Mouse (Mus musculus) liver, embryonic 11.5 days (tissue): ENCODE data around the gene Llcfc1. TPM values are rescaled to one million over a fixed set of nuclear protein-coding genes. Genes with fewer than 3 reads are reported as not detected.
A peak's percentile ranks its signal among the peaks of the same experiment; 100 is the strongest.

Experiments used
- ATAC-seq: fragments of 200-750 bp; cut with Nextera tagmentation; replicated peaks from 2 replicates; pipeline ENCODE4 v1.8.0; 2017; ENCODE audit warnings: moderate number of reproducible peaks, mild to moderate bottlenecking, moderate TSS enrichment, moderate library complexity; ENCODE audit not compliant: low FRiP score
- DNase-seq: peaks from one replicate; pipeline ENCODE4 v3.0.0-alpha.2; 2017; ENCODE audit warnings: low spot score
- H3K27ac ChIP-seq: fragments of 300-500 bp; sonication (generic); 2 replicates; pipeline ENCODE4 v1.5.1; 2014; ENCODE audit warnings: mild to moderate bottlenecking, low read depth, low read length, control low read depth
- H3K27me3 ChIP-seq: fragments of 300-500 bp; sonication (generic); replicated peaks from 2 replicates; pipeline ENCODE4 v1.6.1; 2014; ENCODE audit warnings: low read length, mixed read lengths; ENCODE audit not compliant: control insufficient read depth, insufficient read depth
- H3K36me3 ChIP-seq: fragments of 300-500 bp; sonication (generic); 2 replicates; pipeline ENCODE4 v1.6.1; 2014; ENCODE audit warnings: mild to moderate bottlenecking, low read length, moderate library complexity, mixed read lengths; ENCODE audit not compliant: control insufficient read depth, insufficient read depth
- H3K4me1 ChIP-seq: fragments of 300-500 bp; sonication (generic); replicated peaks from 2 replicates; pipeline ENCODE4 v1.6.1; 2014; ENCODE audit warnings: low read length, mixed read lengths; ENCODE audit not compliant: control insufficient read depth, insufficient read depth
- H3K4me2 ChIP-seq: fragments of 300-500 bp; sonication (generic); 2 replicates; pipeline ENCODE4 v1.6.1; 2014; ENCODE audit warnings: mild to moderate bottlenecking, control low read depth, moderate library complexity
- H3K4me3 ChIP-seq: fragments of 300-500 bp; sonication (generic); 2 replicates; pipeline ENCODE4 v1.5.1; 2014; ENCODE audit warnings: low read depth, low read length, control low read depth
- H3K9ac ChIP-seq: fragments of 300-500 bp; sonication (generic); 2 replicates; pipeline ENCODE4 v1.6.1; 2014; ENCODE audit warnings: low read depth, low read length, control low read depth
- H3K9me3 ChIP-seq: fragments of 300-500 bp; sonication (generic); 2 replicates; pipeline ENCODE4 v1.6.1; 2016; ENCODE audit warnings: low read length, inconsistent platforms, mixed read lengths; ENCODE audit not compliant: control insufficient read depth
- WGBS: fragments of 180-500 bp; shearing (Covaris S2); extraction: QIAGEN DNeasy Blood & Tissue Kit; methylation state at CpG from one replicate; pipeline ENCODE4 v1.1.7; 2014; 5-methylcytosine and 5-hydroxymethylcytosine counted together
- polyA plus RNA-seq: library from polyadenylated mRNA; unstranded; fragments of >200 nt; fragmentation: Nextera tagmentation; extraction: Ambion mirVana; gene quantifications from 2 replicates; pipeline ENCODE4 v1.2.1, GENCODE M21; 2014

The Llcfc1 gene
- polyA plus RNA-seq, 1 experiment from 2014 or later, result not detected

DNA sequence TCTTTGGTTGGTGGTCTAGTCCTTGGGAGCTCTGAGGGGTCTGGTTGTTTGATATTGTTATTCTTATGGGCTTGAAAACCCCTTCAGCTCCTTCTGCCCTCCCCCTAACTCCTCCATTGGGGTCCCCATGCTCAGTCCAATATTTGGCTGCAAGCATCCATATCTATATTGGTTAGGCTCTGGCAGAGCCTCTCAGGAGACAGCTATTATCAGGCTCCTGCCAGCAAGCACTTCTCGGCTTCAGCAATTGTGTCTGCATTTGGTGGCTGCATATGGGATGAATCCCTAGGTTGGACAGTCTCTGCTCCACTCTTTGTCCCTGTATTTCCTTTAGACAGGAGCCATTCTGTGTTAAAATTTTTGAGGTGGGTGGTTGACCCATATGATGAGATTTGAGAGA lies 26.1 kb downstream of the Llcfc1 start:
- ATAC-seq (peak; percentile 53), DNase-seq (no peak)
- Histone ChIP-seq H3K36me3 (no peaks in the 10 kb centered on the region), H3K4me1 (peaks cover 19% of the 10 kb centered on the region), H3K27me3 (no peaks in the 10 kb centered on the region), H3K9ac (no peak overlapping the region), H3K4me3 (no peak overlapping the region), H3K9me3 (no peaks in the 10 kb centered on the region), H3K27ac (peak overlapping the region; percentile 34; the same call in 1 of the 2 replicates), H3K4me2 (no peak overlapping the region; the same call in 1 of the 2 replicates)
- WGBS, result 33% methylated on average over 1 of the region's 1 CpGs

DNA sequence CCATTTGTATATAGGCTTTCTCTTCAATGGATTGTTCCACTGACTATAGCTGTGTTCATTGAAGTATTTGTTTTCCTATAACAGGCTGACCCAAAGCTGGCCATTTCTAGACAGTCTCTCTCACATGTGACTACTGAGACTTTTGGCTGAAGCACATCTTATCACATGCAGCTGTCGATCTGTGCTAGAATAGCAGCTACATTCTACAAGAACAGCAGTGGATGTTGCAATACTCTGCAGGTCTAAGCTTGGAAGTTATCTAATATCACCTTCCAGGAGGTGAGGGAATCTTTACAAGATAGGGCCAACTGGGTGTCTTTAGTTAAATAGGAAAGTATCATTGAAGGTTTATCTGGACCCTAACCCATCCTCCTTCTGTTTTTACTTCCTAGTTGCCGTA lies 37.2 kb downstream of the Llcfc1 start:
- H3K4me3 ChIP-seq, result no peak overlapping the region
- no peak overlapping the region for H3K27ac ChIP-seq
- H3K4me1 ChIP-seq, result no peaks in the 10 kb centered on the region
- no peaks in the 10 kb centered on the region for H3K36me3 ChIP-seq
- WGBS, result 56% methylated on average over 2 of the region's 2 CpGs
- H3K9me3 ChIP-seq, result no peaks in the 10 kb centered on the region
- no peaks in the 10 kb centered on the region for H3K27me3 ChIP-seq
- ATAC-seq (peak; percentile 71), DNase-seq (no peak)
- no peak overlapping the region for H3K4me2 ChIP-seq
- H3K9ac ChIP-seq, result no peak overlapping the region

DNA sequence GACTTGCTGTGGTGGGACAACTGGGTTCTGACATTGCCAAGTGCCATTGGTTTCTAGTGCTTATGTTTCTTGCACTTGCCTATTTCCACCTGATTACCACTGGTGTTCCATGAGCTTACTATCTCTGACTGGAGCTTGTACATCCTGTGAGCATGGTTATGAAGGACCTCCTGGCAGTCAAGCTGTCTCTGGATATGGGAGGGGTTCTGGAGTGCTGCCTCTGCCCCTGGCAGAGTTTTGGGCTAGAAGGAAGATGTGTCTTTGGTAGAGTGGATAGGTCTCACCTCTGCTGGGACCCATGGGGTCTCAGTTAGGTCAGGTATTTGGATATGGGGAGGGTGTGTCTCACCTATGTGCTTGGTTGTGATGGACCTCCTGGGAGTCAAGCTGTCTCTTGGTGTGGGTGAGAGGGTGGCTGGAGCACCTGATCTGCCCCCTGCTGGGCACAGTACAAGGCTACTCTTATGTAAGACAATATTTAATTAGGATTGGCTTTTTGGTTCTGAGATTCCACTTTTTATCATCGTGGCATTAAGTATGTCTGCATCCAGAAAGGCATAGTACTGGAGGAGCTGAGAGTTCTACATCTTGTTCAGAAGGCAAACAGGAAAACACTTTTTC lies 43.9 kb downstream of the Llcfc1 start:
- no peaks in the 10 kb centered on the region for H3K4me1 ChIP-seq
- WGBS, result 74% methylated on average over 1 of the region's 1 CpGs
- H3K4me3 ChIP-seq, result no peak overlapping the region
- no peaks in the 10 kb centered on the region for H3K36me3 ChIP-seq
- H3K4me2 ChIP-seq, result no peak overlapping the region
- H3K9me3 ChIP-seq, result no peaks in the 10 kb centered on the region
- no peak overlapping the region for H3K27ac ChIP-seq
- H3K9ac ChIP-seq, result no peak overlapping the region
- ATAC-seq (peak; percentile 74), DNase-seq (no peak)
- no peaks in the 10 kb centered on the region for H3K27me3 ChIP-seq

DNA sequence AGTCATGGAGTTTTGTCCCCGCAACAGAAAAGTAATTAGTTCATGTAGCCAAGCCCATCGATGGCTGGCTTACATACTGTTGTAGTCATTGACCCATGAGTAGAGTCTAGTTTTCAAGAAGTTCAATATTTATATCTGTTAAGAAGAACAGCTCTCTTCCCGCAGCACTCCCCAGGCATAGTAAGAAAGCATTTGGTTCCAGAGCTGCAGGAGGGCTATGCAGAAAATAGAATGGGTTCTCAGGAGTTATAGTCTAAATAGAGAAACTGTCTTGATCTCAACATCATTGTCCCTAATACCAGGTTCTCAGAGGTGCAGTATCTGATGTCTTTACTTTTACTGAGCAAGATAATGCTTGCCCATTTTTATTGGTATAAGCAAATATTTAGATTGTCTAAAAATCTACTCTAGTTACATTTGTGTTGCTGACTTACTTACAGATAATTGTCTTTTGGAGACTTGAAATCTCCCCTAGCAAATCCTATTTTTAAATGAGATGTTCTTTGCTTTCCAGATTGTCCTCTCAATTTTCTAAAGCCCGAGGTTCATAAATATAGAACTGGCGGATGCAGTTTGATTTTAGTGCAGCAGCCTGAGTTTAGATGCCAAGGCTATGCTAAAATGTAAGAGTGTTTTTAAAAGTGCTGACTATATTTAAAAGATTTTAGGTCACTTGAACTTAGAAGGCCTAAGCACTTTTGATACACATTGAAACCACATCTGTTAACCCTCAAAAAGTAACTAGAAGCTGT lies 50.7 kb downstream of the Llcfc1 start:
- no peak overlapping the region for H3K9ac ChIP-seq
- no peak overlapping the region for H3K4me2 ChIP-seq
- H3K36me3 ChIP-seq, result no peaks in the 10 kb centered on the region
- H3K4me1 ChIP-seq, result no peaks in the 10 kb centered on the region
- DNase-seq (no peak), ATAC-seq (no peak)
- no peaks in the 10 kb centered on the region for H3K9me3 ChIP-seq
- WGBS, result 89% methylated on average over 5 of the region's 5 CpGs
- H3K27ac ChIP-seq, result no peak overlapping the region
- no peaks in the 10 kb centered on the region for H3K27me3 ChIP-seq
- H3K4me3 ChIP-seq, result no peak overlapping the region

Other genes with a start within 250 kb of the Llcfc1 start
- gene Gm10334, start 238.3 kb upstream of the Llcfc1 start, polyA plus RNA-seq, result not detected in 2 replicates
- not detected in 2 replicates for gene Prss1, start 225.5 kb upstream of the Llcfc1 start, polyA plus RNA-seq
- 0.22 TPM in 1 of 2 replicates, not detected in the other for gene Prss2, start 162.6 kb upstream of the Llcfc1 start, polyA plus RNA-seq
- 5.7 and 6.3 TPM in 2 replicates for gene Ephb6, start 78.9 kb upstream of the Llcfc1 start, polyA plus RNA-seq
- 0.07 and 0.27 TPM in 2 replicates for gene Trpv6, start 48.0 kb upstream of the Llcfc1 start, polyA plus RNA-seq
- gene Trpv5, start 3.7 kb upstream of the Llcfc1 start, polyA plus RNA-seq, result 0.07 TPM in 1 of 2 replicates, not detected in the other
- 150 and 153 TPM in 2 replicates for gene Kel, start 19.9 kb downstream of the Llcfc1 start, polyA plus RNA-seq
- not detected in 2 replicates for gene Olfr459, start 90.7 kb downstream of the Llcfc1 start, polyA plus RNA-seq
- gene Pip, start 163.1 kb downstream of the Llcfc1 start, polyA plus RNA-seq, result not detected in 2 replicates
- not detected in 2 replicates for gene Sval2, start 168.6 kb downstream of the Llcfc1 start, polyA plus RNA-seq